Mouse (Mus musculus): Measurements from ENCODE around the gene Olfr811. TPM values are rescaled to one million over a fixed set of nuclear protein-coding genes. Genes with fewer than 3 reads are reported as not detected.

Gene Olfr811
- total RNA-seq (2014; fragmentation: Nextera tagmentation): not detected in 2 replicates
- total RNA-seq (2017): not detected in 2 replicates

- ATAC-seq (replicated peaks; ENCODE audit: low FRiP score, low TSS enrichment, poor library complexity, severe bottlenecking): no peak
These were observed at the start of gene Olfr811 for GRCm38 (mm10) chr10:129804296-129804695. Gene Olfr811 (minus strand): TSS chr10:129804396.

DNA sequence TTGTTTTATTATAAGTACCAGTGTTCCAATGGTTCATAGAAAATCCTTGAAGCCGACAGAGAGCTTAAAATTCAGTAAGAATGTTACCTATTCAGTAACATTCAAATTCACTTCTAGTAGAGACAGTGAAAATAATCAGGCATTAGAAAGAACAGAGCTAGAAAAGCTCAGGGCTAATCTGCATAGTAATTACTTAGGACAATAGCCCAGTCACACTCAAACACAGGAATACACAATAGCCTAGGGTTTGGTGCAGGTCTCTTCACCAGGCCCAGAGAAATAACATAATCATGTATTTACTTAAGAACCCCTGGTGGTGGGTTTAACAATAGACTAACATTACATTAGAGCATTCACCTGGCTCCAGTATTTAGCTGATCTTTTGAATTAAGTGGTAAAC is 43.1 kb upstream of the Olfr811 start:
- no peak for ATAC-seq (replicated peaks; ENCODE audit: low FRiP score, low TSS enrichment, poor library complexity, severe bottlenecking)

GRCm38 (mm10) chr10:129845994-129846393 is 41.8 kb upstream of the Olfr811 start, which contains the start of gene Olfr812:
Gene Olfr812 (minus strand): TSS chr10:129846094.
- ATAC-seq (replicated peaks; ENCODE audit: low FRiP score, low TSS enrichment, poor library complexity, severe bottlenecking): no peak

DNA sequence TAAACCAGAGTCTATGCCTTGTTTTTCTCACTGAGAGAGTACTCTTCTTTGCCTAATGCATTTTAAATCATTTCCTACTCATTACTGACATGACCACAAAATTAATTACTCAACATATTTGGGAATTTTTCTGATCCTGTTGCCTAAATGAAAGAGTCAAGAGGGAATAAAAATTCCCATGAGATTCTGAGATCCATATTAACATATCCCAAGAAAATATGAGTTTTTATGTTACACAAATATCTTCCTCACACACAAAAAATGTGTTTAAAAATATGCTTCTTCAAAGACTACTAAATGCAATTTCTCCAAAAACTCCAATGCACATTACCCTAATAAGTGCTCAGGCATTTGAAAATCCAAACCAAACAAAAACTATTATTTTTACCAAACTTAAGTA is 9.4 kb downstream of the Olfr811 start, which contains the start of gene Olfr810:
Olfr810 (minus strand) TSS at position 101 of the 400 bp plus-strand sequence.
- no peak for ATAC-seq (replicated peaks; ENCODE audit: low FRiP score, low TSS enrichment, poor library complexity, severe bottlenecking)

- no peak for ATAC-seq (replicated peaks; ENCODE audit: low FRiP score, low TSS enrichment, poor library complexity, severe bottlenecking)
These were observed 26.1 kb downstream of the Olfr811 start for GRCm38 (mm10) chr10:129778123-129778522.

DNA sequence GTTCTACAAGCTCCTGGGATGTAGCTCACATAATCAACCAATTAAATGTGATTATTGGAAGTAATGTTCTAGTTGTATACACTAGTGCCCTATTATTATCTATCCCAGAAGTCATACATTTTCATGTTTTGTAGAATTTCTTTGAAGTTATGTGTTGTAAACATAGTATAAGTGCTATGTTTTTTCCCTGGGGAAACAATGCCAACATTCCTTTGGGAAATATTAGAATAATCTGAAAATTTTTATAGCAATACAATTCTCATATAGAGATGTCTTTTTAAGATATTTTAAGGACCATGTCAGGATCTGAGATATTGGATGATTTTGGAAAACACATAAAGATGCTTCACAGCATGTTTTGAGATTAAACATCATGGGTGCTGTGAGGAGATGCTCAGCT is 29.9 kb downstream of the Olfr811 start, which contains the start of gene Olfr809:
Olfr809 (plus strand) TSS at position 301 of the 400 bp plus-strand sequence.
- no peak for ATAC-seq (replicated peaks; ENCODE audit: low FRiP score, low TSS enrichment, poor library complexity, severe bottlenecking)

GRCm38 (mm10) chr10:129765182-129765581 is 39.0 kb downstream of the Olfr811 start, which contains the start of gene Olfr808:
Gene Olfr808 (plus strand): TSS chr10:129765482.
- ATAC-seq (replicated peaks; ENCODE audit: low FRiP score, low TSS enrichment, poor library complexity, severe bottlenecking): no peak

GRCm38 (mm10) chr10:129757693-129758092 is 46.5 kb downstream of the Olfr811 start, which contains the start of gene Olfr807:
Gene Olfr807 (minus strand): TSS chr10:129757793.
- ATAC-seq (replicated peaks; ENCODE audit: low FRiP score, low TSS enrichment, poor library complexity, severe bottlenecking): no peak

Other genes with a start within 250 kb of the Olfr811 start
- gene Olfr794, start 236.7 kb downstream of the Olfr811 start, total RNA-seq (2014; fragmentation: Nextera tagmentation): not detected in 2 replicates
- gene Olfr794, start 236.7 kb downstream of the Olfr811 start, total RNA-seq (2017): not detected in 2 replicates
- gene Olfr796, start 191.8 kb downstream of the Olfr811 start, total RNA-seq (2014; fragmentation: Nextera tagmentation): not detected in 2 replicates
- not detected in 2 replicates for gene Olfr796, start 191.8 kb downstream of the Olfr811 start, total RNA-seq (2017)
- gene Olfr798, start 176.5 kb downstream of the Olfr811 start, total RNA-seq (2014; fragmentation: Nextera tagmentation): not detected in 2 replicates
- not detected in 2 replicates for gene Olfr798, start 176.5 kb downstream of the Olfr811 start, total RNA-seq (2017)
- not detected in 2 replicates for gene Olfr799, start 166.9 kb downstream of the Olfr811 start, total RNA-seq (2014; fragmentation: Nextera tagmentation)
- gene Olfr799, start 166.9 kb downstream of the Olfr811 start, total RNA-seq (2017): not detected in 2 replicates
- gene Olfr800, start 146.7 kb downstream of the Olfr811 start, total RNA-seq (2014; fragmentation: Nextera tagmentation): not detected in 2 replicates
- not detected in 2 replicates for gene Olfr800, start 146.7 kb downstream of the Olfr811 start, total RNA-seq (2017)
- gene Olfr801, start 130.5 kb downstream of the Olfr811 start, total RNA-seq (2014; fragmentation: Nextera tagmentation): not detected in 2 replicates
- gene Olfr801, start 130.5 kb downstream of the Olfr811 start, total RNA-seq (2017): not detected in 2 replicates
- not detected in 2 replicates for gene Olfr802, start 116.2 kb downstream of the Olfr811 start, total RNA-seq (2014; fragmentation: Nextera tagmentation)
- gene Olfr802, start 116.2 kb downstream of the Olfr811 start, total RNA-seq (2017): not detected in 2 replicates
- gene Olfr803, start 110.1 kb downstream of the Olfr811 start, total RNA-seq (2014; fragmentation: Nextera tagmentation): not detected in 2 replicates
- gene Olfr803, start 110.1 kb downstream of the Olfr811 start, total RNA-seq (2017): not detected in 2 replicates
- gene Olfr804, start 101.2 kb downstream of the Olfr811 start, total RNA-seq (2014; fragmentation: Nextera tagmentation): not detected in 2 replicates
- not detected in 2 replicates for gene Olfr804, start 101.2 kb downstream of the Olfr811 start, total RNA-seq (2017)
- gene Olfr805, start 75.0 kb downstream of the Olfr811 start, total RNA-seq (2014; fragmentation: Nextera tagmentation): not detected in 2 replicates
- gene Olfr805, start 75.0 kb downstream of the Olfr811 start, total RNA-seq (2017): not detected in 2 replicates
- gene Olfr806, start 62.5 kb downstream of the Olfr811 start, total RNA-seq (2014; fragmentation: Nextera tagmentation): not detected in 2 replicates
- not detected in 2 replicates for gene Olfr806, start 62.5 kb downstream of the Olfr811 start, total RNA-seq (2017)
- not detected in 2 replicates for gene Olfr807, start 46.6 kb downstream of the Olfr811 start, total RNA-seq (2014; fragmentation: Nextera tagmentation)
- gene Olfr807, start 46.6 kb downstream of the Olfr811 start, total RNA-seq (2017): not detected in 2 replicates
- 0.12 TPM in 1 of 2 replicates, not detected in the other for gene Olfr808, start 38.9 kb downstream of the Olfr811 start, total RNA-seq (2014; fragmentation: Nextera tagmentation)
- not detected in 2 replicates for gene Olfr808, start 38.9 kb downstream of the Olfr811 start, total RNA-seq (2017)
- gene Olfr809, start 29.8 kb downstream of the Olfr811 start, total RNA-seq (2014; fragmentation: Nextera tagmentation): not detected in 2 replicates
- not detected in 2 replicates for gene Olfr809, start 29.8 kb downstream of the Olfr811 start, total RNA-seq (2017)
- not detected in 2 replicates for gene Olfr810, start 9.5 kb downstream of the Olfr811 start, total RNA-seq (2014; fragmentation: Nextera tagmentation)
- not detected in 2 replicates for gene Olfr810, start 9.5 kb downstream of the Olfr811 start, total RNA-seq (2017)
- not detected in 2 replicates for gene Olfr812, start 41.7 kb upstream of the Olfr811 start, total RNA-seq (2014; fragmentation: Nextera tagmentation)
- not detected in 2 replicates for gene Olfr812, start 41.7 kb upstream of the Olfr811 start, total RNA-seq (2017)
- not detected in 2 replicates for gene Olfr813, start 51.0 kb upstream of the Olfr811 start, total RNA-seq (2014; fragmentation: Nextera tagmentation)
- not detected in 2 replicates for gene Olfr813, start 51.0 kb upstream of the Olfr811 start, total RNA-seq (2017)
- gene Olfr814, start 75.5 kb upstream of the Olfr811 start, total RNA-seq (2014; fragmentation: Nextera tagmentation): not detected in 2 replicates
- not detected in 2 replicates for gene Olfr814, start 75.5 kb upstream of the Olfr811 start, total RNA-seq (2017)
- not detected in 2 replicates for gene Olfr815, start 101.5 kb upstream of the Olfr811 start, total RNA-seq (2014; fragmentation: Nextera tagmentation)
- gene Olfr815, start 101.5 kb upstream of the Olfr811 start, total RNA-seq (2017): not detected in 2 replicates
- gene Olfr816, start 111.2 kb upstream of the Olfr811 start, total RNA-seq (2014; fragmentation: Nextera tagmentation): not detected in 2 replicates
- not detected in 2 replicates for gene Olfr816, start 111.2 kb upstream of the Olfr811 start, total RNA-seq (2017)
- not detected in 2 replicates for gene Olfr818, start 144.7 kb upstream of the Olfr811 start, total RNA-seq (2014; fragmentation: Nextera tagmentation)
- gene Olfr818, start 144.7 kb upstream of the Olfr811 start, total RNA-seq (2017): not detected in 2 replicates
- gene Olfr819, start 162.9 kb upstream of the Olfr811 start, total RNA-seq (2014; fragmentation: Nextera tagmentation): not detected in 2 replicates
- not detected in 2 replicates for gene Olfr819, start 162.9 kb upstream of the Olfr811 start, total RNA-seq (2017)
- gene Olfr247, start 171.7 kb upstream of the Olfr811 start, total RNA-seq (2014; fragmentation: Nextera tagmentation): not detected in 2 replicates
- not detected in 2 replicates for gene Olfr247, start 171.7 kb upstream of the Olfr811 start, total RNA-seq (2017)
- not detected in 2 replicates for gene Gm10310, start 180.7 kb upstream of the Olfr811 start, total RNA-seq (2014; fragmentation: Nextera tagmentation)
- not detected in 2 replicates for gene Gm10310, start 180.7 kb upstream of the Olfr811 start, total RNA-seq (2017)
- not detected in 2 replicates for gene Olfr820, start 208.2 kb upstream of the Olfr811 start, total RNA-seq (2014; fragmentation: Nextera tagmentation)
- gene Olfr820, start 208.2 kb upstream of the Olfr811 start, total RNA-seq (2017): not detected in 2 replicates
- not detected in 2 replicates for gene Olfr821, start 226.0 kb upstream of the Olfr811 start, total RNA-seq (2014; fragmentation: Nextera tagmentation)
- gene Olfr821, start 226.0 kb upstream of the Olfr811 start, total RNA-seq (2017): not detected in 2 replicates